Mouse (Mus musculus) liver, embryonic 15.5 days (tissue): ENCODE measurements around the gene Mxra8. TPM values are rescaled to one million over a fixed set of nuclear protein-coding genes. Genes with fewer than 3 reads are reported as not detected.

ENCODE experiments used
- ATAC-seq: fragments of 200-750 bp; cut with Nextera tagmentation; 2 replicates; pipeline ENCODE4 v1.8.0; 2017; ENCODE audit warnings: moderate number of reproducible peaks, mild to moderate bottlenecking, moderate library complexity; ENCODE audit not compliant: insufficient read depth
- H3K27ac ChIP-seq: fragments of 300-500 bp; sonication (generic); replicated peaks from 2 replicates; pipeline ENCODE4 v1.5.1; 2015; ENCODE audit warnings: mild to moderate bottlenecking, inconsistent platforms
- H3K27me3 ChIP-seq: fragments of 300-500 bp; sonication (generic); 2 replicates; pipeline ENCODE4 v1.6.1; 2015; ENCODE audit warnings: mild to moderate bottlenecking, inconsistent platforms
- H3K36me3 ChIP-seq: fragments of 300-500 bp; sonication (generic); replicated peaks from 2 replicates; pipeline ENCODE4 v1.6.1; 2015; ENCODE audit warnings: moderate library complexity, mild to moderate bottlenecking, inconsistent platforms
- H3K4me1 ChIP-seq: fragments of 300-500 bp; sonication (generic); replicated peaks from 2 replicates; pipeline ENCODE4 v1.6.1; 2015; ENCODE audit warnings: inconsistent platforms
- H3K4me2 ChIP-seq: fragments of 300-500 bp; sonication (generic); 2 replicates; pipeline ENCODE4 v1.6.1; 2015; ENCODE audit warnings: moderate library complexity, mild to moderate bottlenecking, inconsistent platforms
- H3K4me3 ChIP-seq: fragments of 300-500 bp; sonication (generic); replicated peaks from 2 replicates; pipeline ENCODE4 v1.5.1; 2015; ENCODE audit warnings: mild to moderate bottlenecking, inconsistent platforms
- H3K9ac ChIP-seq: fragments of 300-500 bp; sonication (generic); 2 replicates; pipeline ENCODE4 v1.6.1; 2015; ENCODE audit warnings: moderate library complexity, mild to moderate bottlenecking, inconsistent platforms
- H3K9me3 ChIP-seq: fragments of 300-500 bp; sonication (generic); replicated peaks from 2 replicates; pipeline ENCODE4 v1.6.1; 2016; ENCODE audit warnings: inconsistent platforms
- WGBS: fragments of 180-500 bp; shearing (Covaris S2); methylation state at CpG from one replicate; pipeline ENCODE4 v1.1.7; 2015; ENCODE audit warnings: mixed read lengths; ENCODE audit not compliant: insufficient replicate concordance; 5-methylcytosine and 5-hydroxymethylcytosine counted together
- polyA plus RNA-seq: library from polyadenylated mRNA; unstranded; fragments of >200 nt; fragmentation: Nextera tagmentation; extraction: Ambion mirVana; gene quantifications from 2 replicates; pipeline ENCODE4 v1.2.1, GENCODE M21; 2015

Mxra8 gene
- polyA plus RNA-seq, 1 experiment from 2014 or later, result 7.7 TPM

DNA sequence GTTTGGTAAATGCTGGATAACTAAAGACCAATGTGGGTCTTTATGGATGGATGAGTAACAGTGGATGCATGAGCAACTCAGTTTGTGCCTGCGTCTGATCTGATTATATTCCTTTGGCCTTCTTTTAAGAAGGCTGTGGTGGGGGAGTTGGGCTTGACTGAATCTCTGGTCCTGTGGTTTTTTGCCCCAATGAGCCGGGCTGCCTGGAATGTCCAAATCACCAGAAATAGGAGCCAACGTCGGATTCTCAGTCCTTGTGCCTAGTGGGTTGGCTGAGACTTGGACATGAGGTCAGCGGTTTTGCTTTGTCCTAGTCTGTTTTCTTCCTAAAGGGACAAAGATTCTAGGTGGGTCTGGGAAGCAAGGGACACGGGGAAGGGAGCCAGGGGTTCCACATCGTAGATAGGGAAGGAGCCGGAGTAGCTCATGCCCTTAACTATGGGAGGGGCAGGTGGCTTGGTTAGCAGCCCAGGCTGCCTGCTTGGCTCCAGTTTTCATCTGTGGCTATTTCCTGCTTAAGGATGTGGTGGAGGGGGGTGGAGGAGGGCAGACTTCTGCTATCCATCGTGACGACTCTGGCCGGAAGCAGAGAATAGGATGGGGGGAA lies 2.0 kb upstream of the Mxra8 start:
- H3K9ac ChIP-seq, result no peak overlapping the region
- no peak overlapping the region for H3K4me2 ChIP-seq
- peaks cover 31% of the 10 kb centered on the region for H3K27me3 ChIP-seq
- H3K4me3 ChIP-seq, result no peak overlapping the region
- no peaks in the 10 kb centered on the region for H3K9me3 ChIP-seq
- H3K36me3 ChIP-seq, result peaks cover 9% of the 10 kb centered on the region
- no peak for ATAC-seq
- H3K27ac ChIP-seq, result 0 out of 2 replicates have a peak overlapping the region, but pooled peaks have one; percentile 14
- WGBS, result 26% methylated on average over 11 of the region's 11 CpGs
- H3K4me1 ChIP-seq, result peaks cover 52% of the 10 kb centered on the region

GRCm38 (mm10) chr4:155838187-155839153 lies 1.0 kb upstream of the Mxra8 start:
- Histone ChIP-seq H3K4me2 (no peak overlapping the region), H3K4me3 (no peak overlapping the region), H3K36me3 (no peaks in the 10 kb centered on the region), H3K4me1 (peaks cover 43% of the 10 kb centered on the region), H3K9me3 (no peaks in the 10 kb centered on the region), H3K27ac (peak overlapping the region; percentile 33; the same call in 1 of the 2 replicates), H3K27me3 (peaks cover 40% of the 10 kb centered on the region), H3K9ac (no peak overlapping the region)
- ATAC-seq, result no peak
- 47% methylated on average over 8 of the region's 8 CpGs for whole genome bisulfite sequencing

GRCm38 (mm10) chr4:155840076-155841002 lies 859 bp downstream of the Mxra8 start:
- H3K4me1 ChIP-seq, result peaks cover 34% of the 10 kb centered on the region

GRCm38 (mm10) chr4:155841003-155841454 lies 1.5 kb downstream of the Mxra8 start:
- H3K27ac ChIP-seq, result no peak overlapping the region
- ATAC-seq, result peak; percentile 68
- WGBS, result under 1% methylated on average over 32 of the region's 32 CpGs
- peak overlapping the region; percentile 87 for H3K4me2 ChIP-seq
- no peaks in the 10 kb centered on the region for H3K36me3 ChIP-seq
- H3K4me1 ChIP-seq, result peaks cover 37% of the 10 kb centered on the region
- H3K27me3 ChIP-seq, result peaks cover 40% of the 10 kb centered on the region
- peak overlapping the region; percentile 57 for H3K9ac ChIP-seq
- H3K9me3 ChIP-seq, result no peaks in the 10 kb centered on the region
- peak overlapping the region; percentile 60 for H3K4me3 ChIP-seq

More at GRCm38 (mm10) chr4:155840076-155841002, 859 bp downstream of the Mxra8 start:
- Histone ChIP-seq H3K27me3 (peaks cover 40% of the 10 kb centered on the region), H3K36me3 (no peaks in the 10 kb centered on the region), H3K4me3 (peak overlapping the region; percentile 60), H3K4me2 (peak overlapping the region; percentile 87), H3K9ac (peak overlapping the region; percentile 57), H3K27ac (no peak overlapping the region; the same call in 1 of the 2 replicates), H3K9me3 (no peaks in the 10 kb centered on the region)
- no peak for ATAC-seq
- WGBS, result 26% methylated on average over 8 of the region's 8 CpGs

DNA sequence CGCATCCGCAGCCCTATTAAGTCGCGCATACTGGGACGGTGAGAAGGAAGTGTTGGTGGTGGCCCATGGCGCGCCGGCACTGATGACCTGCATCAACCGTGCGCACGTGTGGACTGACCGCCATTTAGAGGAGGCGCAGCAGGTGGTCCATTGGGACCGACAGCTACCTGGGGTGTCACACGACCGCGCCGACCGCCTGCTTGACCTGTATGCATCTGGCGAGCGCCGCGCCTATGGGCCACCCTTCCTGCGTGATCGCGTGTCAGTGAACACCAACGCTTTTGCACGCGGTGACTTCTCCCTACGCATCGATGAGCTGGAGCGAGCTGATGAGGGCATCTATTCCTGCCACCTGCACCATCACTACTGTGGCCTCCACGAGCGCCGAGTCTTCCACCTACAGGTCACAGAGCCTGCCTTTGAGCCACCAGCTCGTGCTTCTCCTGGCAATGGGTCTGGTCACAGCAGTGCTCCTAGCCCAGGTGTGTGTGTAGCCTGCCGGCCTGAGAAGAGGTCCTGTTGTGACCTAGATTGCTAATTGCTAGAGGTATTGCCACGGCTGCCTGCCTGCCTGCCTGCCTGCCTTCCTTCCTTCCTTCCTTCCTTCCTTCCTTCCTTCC lies 2.3 kb downstream of the Mxra8 start:
- peak overlapping the region; percentile 87 for H3K4me2 ChIP-seq
- H3K27ac ChIP-seq, result no peak overlapping the region
- H3K36me3 ChIP-seq, result no peaks in the 10 kb centered on the region
- no peaks in the 10 kb centered on the region for H3K9me3 ChIP-seq
- H3K4me3 ChIP-seq, result peak overlapping the region; percentile 60
- ATAC-seq, result no peak; the same call in 1 of the 2 replicates
- peaks cover 42% of the 10 kb centered on the region for H3K4me1 ChIP-seq
- H3K9ac ChIP-seq, result peak overlapping the region; percentile 57; the same call in 1 of the 2 replicates
- H3K27me3 ChIP-seq, result peaks cover 43% of the 10 kb centered on the region
- WGBS, result 47% methylated on average over 38 of the region's 38 CpGs

DNA sequence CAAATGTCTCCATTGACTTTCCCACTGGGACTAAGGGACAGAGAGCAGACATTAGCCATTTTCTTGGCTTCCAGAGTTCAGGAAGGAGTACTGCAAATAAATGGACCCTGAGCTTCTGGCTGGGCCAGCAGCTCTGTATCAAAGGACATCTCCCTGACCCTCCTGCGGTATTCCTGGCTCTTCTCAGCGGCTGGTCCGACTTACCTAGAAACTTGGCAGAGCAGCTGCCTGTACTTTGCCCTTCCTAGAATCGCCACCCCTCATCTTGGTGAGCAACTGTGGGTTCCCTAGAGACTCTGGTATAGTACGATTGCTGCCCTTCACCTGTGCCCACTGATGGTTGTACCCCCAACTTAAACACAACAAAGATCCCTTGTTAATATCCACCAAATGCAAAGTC lies 3.8 kb downstream of the Mxra8 start:
- H3K36me3 ChIP-seq, result no peaks in the 10 kb centered on the region
- H3K4me1 ChIP-seq, result peaks cover 43% of the 10 kb centered on the region
- no peak overlapping the region for H3K4me2 ChIP-seq
- H3K27ac ChIP-seq, result no peak overlapping the region
- WGBS, result 69% methylated on average over 5 of the region's 5 CpGs
- no peaks in the 10 kb centered on the region for H3K9me3 ChIP-seq
- no peak overlapping the region for H3K9ac ChIP-seq
- no peak for ATAC-seq
- peaks cover 43% of the 10 kb centered on the region for H3K27me3 ChIP-seq
- H3K4me3 ChIP-seq, result no peak overlapping the region

DNA sequence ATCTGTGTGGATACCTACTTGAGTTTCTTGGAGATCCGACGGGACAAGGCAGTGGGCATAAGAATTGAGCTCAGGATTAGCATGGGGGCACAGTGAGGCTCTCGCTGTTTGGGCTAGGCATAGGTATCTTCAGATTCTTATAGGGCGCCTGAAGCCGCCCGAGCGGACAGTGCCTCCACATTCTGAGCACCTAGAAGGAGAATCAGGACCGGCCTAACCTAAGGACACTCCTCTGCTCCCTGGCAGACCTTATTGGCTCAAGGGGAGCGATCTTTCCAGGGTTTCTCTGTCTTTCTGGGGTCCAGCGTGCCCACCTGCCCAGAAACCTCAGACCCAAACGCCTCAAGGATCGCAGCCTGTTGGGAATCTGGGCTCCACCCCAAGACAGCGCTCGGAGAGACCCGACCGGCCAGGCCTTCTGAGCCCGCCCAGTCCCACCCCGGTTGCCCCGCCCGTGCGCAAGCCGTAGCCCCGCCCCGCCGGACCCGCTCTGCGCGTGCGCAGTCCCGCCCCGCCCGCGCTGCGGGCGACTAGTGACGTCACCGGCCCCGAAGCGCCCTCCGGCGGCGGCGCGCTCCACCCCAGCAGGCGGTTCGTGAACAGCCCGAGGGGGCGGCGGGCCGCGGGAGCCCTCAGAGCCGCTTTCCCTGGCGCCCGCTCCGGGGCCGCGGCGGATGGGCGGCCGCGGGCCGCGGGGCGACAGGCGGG lies 7.5 kb downstream of the Mxra8 start, which contains the start of gene Dvl1:
Gene Dvl1 (plus strand): TSS at position 532 of the 708 bp plus-strand sequence.
- Histone ChIP-seq H3K27ac (peak within 1 kb of the TSS; percentile 86), H3K36me3 (no peaks in the 10 kb centered on the region), H3K9ac (peak within 1 kb of the TSS; percentile 94), H3K4me3 (peak within 1 kb of the TSS; percentile 87), H3K4me2 (peak within 1 kb of the TSS; percentile 98), H3K4me1 (peaks cover 46% of the 10 kb centered on the region), H3K9me3 (no peaks in the 10 kb centered on the region), H3K27me3 (peaks cover 16% of the 10 kb centered on the region)
- WGBS, result 3% methylated on average over 64 of the region's 65 CpGs
- peak; percentile 90 for ATAC-seq

DNA sequence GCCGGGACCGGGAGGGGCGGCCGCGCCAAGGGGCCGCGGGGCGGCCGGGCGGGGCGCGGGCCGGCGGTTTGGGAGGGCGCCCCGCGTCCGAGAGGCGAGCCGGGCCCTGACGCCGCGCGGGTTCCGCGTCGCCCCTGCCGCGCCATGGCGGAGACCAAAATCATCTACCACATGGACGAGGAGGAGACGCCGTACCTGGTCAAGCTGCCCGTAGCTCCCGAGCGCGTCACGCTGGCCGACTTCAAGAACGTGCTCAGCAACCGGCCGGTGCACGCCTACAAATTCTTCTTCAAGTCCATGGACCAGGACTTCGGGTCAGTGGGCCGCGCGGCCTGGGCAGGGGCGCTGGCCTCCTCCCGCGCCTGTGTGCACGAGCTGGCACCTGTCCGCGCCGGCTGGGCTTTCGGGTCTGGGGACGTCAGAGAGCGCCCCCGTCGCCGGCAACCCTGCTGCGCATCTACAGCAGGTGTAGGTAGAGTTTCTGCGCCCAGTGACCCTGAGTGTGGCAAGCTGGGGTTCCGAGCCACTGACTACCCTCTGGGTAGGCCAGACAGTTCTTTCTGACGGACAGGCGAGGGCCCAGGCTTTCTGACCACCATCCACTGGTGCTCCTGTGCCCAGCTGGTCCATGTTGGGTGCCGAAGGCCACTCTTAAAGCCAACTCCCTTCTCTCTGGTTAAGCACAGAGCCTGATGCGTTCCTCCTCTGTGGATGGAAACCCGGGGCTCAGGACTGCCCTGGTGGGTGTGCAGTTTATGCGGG lies 8.3 kb downstream of the Mxra8 start:
- H3K4me2 ChIP-seq, result peak overlapping the region; percentile 98
- peak overlapping the region; percentile 87 for H3K4me3 ChIP-seq
- peaks cover 50% of the 10 kb centered on the region for H3K4me1 ChIP-seq
- WGBS, result 2% methylated on average over 63 of the region's 69 CpGs
- peak; percentile 69 for ATAC-seq
- H3K36me3 ChIP-seq, result no peaks in the 10 kb centered on the region
- H3K9me3 ChIP-seq, result no peaks in the 10 kb centered on the region
- H3K9ac ChIP-seq, result peak overlapping the region; percentile 94
- peaks cover 10% of the 10 kb centered on the region for H3K27me3 ChIP-seq
- peak overlapping the region; percentile 86 for H3K27ac ChIP-seq

- Histone ChIP-seq H3K9ac (peak overlapping the region; percentile 94), H3K4me1 (peaks cover 50% of the 10 kb centered on the region), H3K27ac (0 out of 2 replicates have a peak overlapping the region, but pooled peaks have one; percentile 19), H3K27me3 (peaks cover 4% of the 10 kb centered on the region; the same call in 1 of the 2 replicates), H3K9me3 (no peaks in the 10 kb centered on the region), H3K4me3 (peak overlapping the region; percentile 87), H3K4me2 (peak overlapping the region; percentile 98), H3K36me3 (peaks cover 7% of the 10 kb centered on the region; the same call in 1 of the 2 replicates)
- WGBS, result 55% methylated on average over 7 of the region's 7 CpGs
- ATAC-seq, result no peak
Observed at GRCm38 (mm10) chr4:155848434-155849095, 9.1 kb downstream of the Mxra8 start.
